Mouse (Mus musculus) ES-E14 (cell line): ENCODE data around the gene Pi4kb.

Experiments used
- CHD2 ChIP-seq: IDR thresholded peaks from 2 replicates; pipeline ENCODE4 v1.6.1; 2014; ENCODE audit warnings: mild to moderate bottlenecking, low read depth, low read length, inconsistent platforms
- MAFK ChIP-seq: IDR thresholded peaks from 2 replicates; pipeline ENCODE4 v1.6.1; 2014; ENCODE audit warnings: mild to moderate bottlenecking, low read depth, low read length, inconsistent platforms; ENCODE audit not compliant: insufficient read depth

DNA sequence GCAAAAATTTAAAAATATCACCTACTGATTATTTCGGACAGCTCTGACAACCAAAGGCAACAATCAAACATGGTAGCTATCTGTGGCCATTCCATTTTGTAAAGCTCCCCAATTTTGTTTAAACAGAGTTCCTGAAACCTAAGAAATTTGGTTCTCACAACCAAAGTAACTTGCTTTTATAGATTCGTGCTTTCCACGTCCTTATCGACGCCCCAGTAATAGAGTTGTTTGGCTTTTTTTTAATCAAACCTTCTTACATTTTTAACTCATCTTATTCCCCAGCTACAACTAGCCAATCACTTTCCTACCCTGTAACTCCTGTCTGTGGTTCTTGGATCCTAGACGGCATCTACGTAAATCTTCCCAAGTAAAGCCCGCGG, 21.2 kb upstream of the Pi4kb start:
- TF ChIP-seq MAFK: no peak
- no peak for TF ChIP-seq CHD2
